Mouse (Mus musculus) liver, embryonic 14.5 days (tissue): ENCODE measurements around the gene Grik1. TPM values are rescaled to one million over a fixed set of nuclear protein-coding genes. Genes with fewer than 3 reads are reported as not detected.

Source experiments
- ATAC-seq: fragments of 200-750 bp; cut with Nextera tagmentation; 2 replicates; pipeline ENCODE4 v1.8.0; 2017; ENCODE audit warnings: moderate number of reproducible peaks, mild to moderate bottlenecking, moderate library complexity; ENCODE audit not compliant: insufficient read depth
- DNase-seq, 3 experiments: peaks; one replicate each; pipeline ENCODE4 v3.0.0-alpha.2; 2012 to 2013; ENCODE audit warnings: low read depth in 3 of 3, low spot score in 3 of 3
- H3K27ac ChIP-seq: fragments of 300-500 bp; sonication (generic); 2 replicates; pipeline ENCODE4 v1.5.1; 2014; ENCODE audit warnings: moderate library complexity, mild to moderate bottlenecking, control low read depth, inconsistent platforms
- H3K27me3 ChIP-seq: fragments of 300-500 bp; sonication (generic); 2 replicates; pipeline ENCODE4 v1.6.1; 2014; ENCODE audit warnings: mild to moderate bottlenecking, low read length, moderate library complexity; ENCODE audit not compliant: control insufficient read depth, insufficient read depth
- H3K36me3 ChIP-seq: fragments of 300-500 bp; sonication (generic); replicated peaks from 2 replicates; pipeline ENCODE4 v1.6.1; 2014; ENCODE audit warnings: low read depth; ENCODE audit not compliant: control insufficient read depth, insufficient read depth
- H3K4me1 ChIP-seq, 2 experiments: fragments of 200-500 bp in 1 of 2; fragments of 300-500 bp in 1 of 2; sonication (generic) in 1 of 2; replicated peaks; 2 replicates each; pipeline ENCODE4 v1.6.1; 2012 to 2014; ENCODE audit warnings: antibody characterized with exemption in 1 of 2, inconsistent platforms in 1 of 2, low read length in 1 of 2; ENCODE audit not compliant: control insufficient read depth in 2 of 2, insufficient read depth in 2 of 2
- H3K4me2 ChIP-seq: fragments of 300-500 bp; sonication (generic); 2 replicates; pipeline ENCODE4 v1.6.1; 2014; ENCODE audit warnings: low read depth, mild to moderate bottlenecking, control low read depth, moderate library complexity
- H3K4me3 ChIP-seq, 2 experiments: fragments of 200-500 bp in 1 of 2; fragments of 300-500 bp in 1 of 2; sonication (generic) in 1 of 2; 2 replicates each; pipeline ENCODE4 v1.5.1; 2012 to 2014; ENCODE audit warnings: low read depth in 2 of 2, low read length in 2 of 2, mild to moderate bottlenecking in 2 of 2, control low read depth in 1 of 2, inconsistent platforms in 1 of 2, moderate library complexity in 1 of 2; ENCODE audit not compliant: insufficient read depth in 1 of 2
- H3K9ac ChIP-seq: fragments of 300-500 bp; sonication (generic); replicated peaks from 2 replicates; pipeline ENCODE4 v1.6.1; 2014; ENCODE audit warnings: mild to moderate bottlenecking, control low read depth, moderate library complexity
- H3K9me3 ChIP-seq: fragments of 300-500 bp; sonication (generic); 2 replicates; pipeline ENCODE4 v1.6.1; 2016; ENCODE audit warnings: low read length, mixed read lengths; ENCODE audit not compliant: control insufficient read depth
- CTCF ChIP-seq: IDR thresholded peaks from 2 replicates; pipeline ENCODE4 v1.5.1; 2016; ENCODE audit warnings: antibody characterized with exemption, low read depth, control low read depth
- EP300 ChIP-seq: IDR thresholded peaks from 2 replicates; pipeline ENCODE4 v1.6.1; 2016; ENCODE audit warnings: antibody characterized with exemption, low read depth
- WGBS: fragments of 180-500 bp; shearing (Covaris S2); extraction: QIAGEN DNeasy Blood & Tissue Kit; methylation state at CpG from one replicate; pipeline ENCODE4 v1.1.7; 2014; ENCODE audit not compliant: insufficient replicate concordance; 5-methylcytosine and 5-hydroxymethylcytosine counted together
- polyA plus RNA-seq, 2 experiments: library from polyadenylated mRNA; depleted of rRNA in 1 of 2; stranded (reverse) in 1 of 2; unstranded in 1 of 2; fragments of >200 nt; fragmentation: Nextera tagmentation in 1 of 2; extraction: Ambion mirVana in 1 of 2; gene quantifications; 2 replicates each; pipeline versions ENCODE4 v1.2.1 to v1.2.3; 2012 to 2014

The Grik1 gene
- polyA plus RNA-seq, 2 experiments = 0.01 to 0.03 TPM

DNA sequence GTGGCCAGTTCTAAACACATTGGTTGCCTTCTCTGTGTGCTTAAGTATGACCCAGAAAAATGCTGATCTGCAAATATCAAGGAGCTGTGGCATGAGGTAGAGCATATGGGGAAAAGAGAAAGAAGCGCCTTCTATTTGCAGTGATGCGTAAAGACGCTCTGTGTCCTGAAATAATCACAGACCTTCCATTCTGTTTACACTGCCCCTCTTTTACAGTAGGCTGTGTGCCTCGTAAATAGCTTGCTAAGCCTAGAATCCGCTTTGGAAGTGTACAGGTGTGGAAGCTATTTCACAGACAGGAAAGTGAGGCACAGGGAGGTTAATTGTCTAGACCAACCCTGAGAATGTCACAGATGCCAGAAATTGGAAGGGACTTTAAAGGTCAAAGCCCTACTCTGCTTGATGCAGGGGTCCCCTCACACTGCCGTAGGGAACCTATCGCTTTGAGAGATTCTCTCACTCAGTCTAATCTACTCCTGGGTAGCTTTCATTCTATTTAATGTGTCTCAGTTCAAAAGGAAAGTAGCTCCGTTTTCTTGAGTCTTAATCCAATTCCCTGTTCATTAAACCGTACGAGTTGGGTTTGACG lies 251.5 kb downstream of the Grik1 start:
- Histone ChIP-seq H3K9ac (no peak overlapping the region), H3K9me3 (no peaks in the 10 kb centered on the region), H3K4me1 (no peaks in the 10 kb centered on the region), H3K4me2 (no peak overlapping the region), H3K27me3 (no peaks in the 10 kb centered on the region), H3K4me3 (no peak overlapping the region), H3K36me3 (no peaks in the 10 kb centered on the region), H3K27ac (no peak overlapping the region)
- WGBS = 67% methylated on average over 11 of the region's 11 CpGs
- ATAC-seq (no peak), DNase-seq (no peak)
- TF ChIP-seq EP300 (no peak), CTCF (no peak)

DNA sequence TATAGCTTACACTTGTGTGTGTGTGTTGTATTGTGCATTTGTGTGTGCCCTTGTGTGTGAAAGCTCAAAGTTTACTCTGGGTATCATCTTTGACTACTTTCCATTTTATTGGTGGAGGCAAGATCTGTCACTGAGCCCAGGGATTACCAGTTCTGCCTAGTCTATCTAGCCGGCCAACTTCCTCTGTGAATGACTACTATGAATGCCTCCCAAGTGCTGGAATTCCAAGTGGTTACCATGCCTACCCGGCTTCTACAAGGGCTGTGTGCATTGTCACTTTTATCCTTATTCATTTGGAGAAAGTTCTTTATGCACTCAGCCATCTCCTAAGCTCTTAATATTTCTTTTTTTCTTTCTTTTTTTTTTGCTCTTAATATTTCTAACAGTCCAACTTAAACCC lies 301.3 kb downstream of the Grik1 start:
- TF ChIP-seq CTCF (no peak), EP300 (no peak)
- no peak overlapping the region for H3K9ac ChIP-seq
- H3K4me1 ChIP-seq = no peaks in the 10 kb centered on the region
- H3K4me2 ChIP-seq = no peak overlapping the region
- ATAC-seq (no peak), DNase-seq (no peak)
- H3K27me3 ChIP-seq = no peaks in the 10 kb centered on the region
- 42% methylated on average over 2 of the region's 2 CpGs for WGBS
- H3K36me3 ChIP-seq = no peaks in the 10 kb centered on the region
- H3K27ac ChIP-seq = no peak overlapping the region
- H3K4me3 ChIP-seq = no peak overlapping the region
- no peaks in the 10 kb centered on the region for H3K9me3 ChIP-seq

DNA sequence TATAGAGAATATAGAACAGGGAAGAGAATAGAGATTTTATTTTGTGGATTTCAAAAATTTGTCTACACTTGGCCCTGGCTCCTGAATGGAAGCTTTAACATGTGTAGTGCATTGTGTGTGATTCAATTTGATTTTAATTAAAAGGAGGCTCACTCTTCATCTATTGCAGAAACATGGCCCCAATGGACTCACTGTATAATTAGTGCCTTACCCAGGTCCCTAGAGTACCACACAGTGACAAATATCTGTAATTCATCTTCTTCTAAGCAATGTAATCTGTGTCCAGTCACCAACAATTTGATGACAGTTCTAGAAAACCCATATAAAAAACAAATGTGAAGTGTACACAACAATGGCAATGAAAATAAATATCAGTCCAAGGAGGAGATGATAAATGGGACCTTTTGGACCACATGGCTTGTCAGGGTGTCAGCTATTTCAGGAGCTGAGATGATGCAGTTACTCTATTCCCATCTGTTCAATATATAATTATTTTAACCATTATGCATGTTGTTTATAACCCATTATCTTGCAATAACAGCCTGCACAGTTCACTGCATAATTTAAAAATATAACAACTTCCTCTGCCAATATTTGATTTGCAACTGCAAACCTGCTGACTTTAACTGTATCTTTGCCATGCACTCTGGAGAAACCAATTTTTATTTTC lies 305.7 kb downstream of the Grik1 start:
- H3K4me2 ChIP-seq = no peak overlapping the region
- no peak for DNase-seq
- no peaks in the 10 kb centered on the region for H3K4me1 ChIP-seq
- no peak overlapping the region for H3K27ac ChIP-seq
- H3K36me3 ChIP-seq = no peaks in the 10 kb centered on the region
- H3K4me3 ChIP-seq = no peak overlapping the region
- TF ChIP-seq CTCF = no peak
- TF ChIP-seq EP300 = no peak
- no peaks in the 10 kb centered on the region for H3K9me3 ChIP-seq
- no peak for ATAC-seq
- H3K9ac ChIP-seq = no peak overlapping the region
- H3K27me3 ChIP-seq = no peaks in the 10 kb centered on the region

DNA sequence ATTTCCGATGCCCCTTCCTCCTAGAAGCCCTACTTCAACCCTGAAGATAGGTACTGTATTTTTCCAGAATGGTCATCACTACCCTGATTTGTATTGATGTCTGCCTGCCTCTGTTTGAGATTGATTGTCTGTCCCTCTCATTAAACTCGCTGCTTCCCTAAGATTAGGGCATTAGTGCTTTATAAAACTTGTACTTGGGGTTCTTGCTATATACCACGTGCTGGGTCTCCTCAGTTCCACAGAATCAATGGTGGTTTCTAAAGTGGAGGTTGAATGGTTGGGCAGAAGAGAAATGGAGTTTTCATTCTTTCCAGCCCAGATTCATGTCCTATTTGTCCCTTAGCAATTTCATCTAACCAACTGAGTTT lies 316.0 kb downstream of the Grik1 start:
- Histone ChIP-seq H3K27me3 (no peaks in the 10 kb centered on the region), H3K4me2 (no peak overlapping the region), H3K9me3 (no peaks in the 10 kb centered on the region), H3K4me3 (no peak overlapping the region), H3K36me3 (no peaks in the 10 kb centered on the region), H3K9ac (no peak overlapping the region), H3K4me1 (no peaks in the 10 kb centered on the region), H3K27ac (no peak overlapping the region)
- DNase-seq (no peak), ATAC-seq (no peak)
- TF ChIP-seq CTCF (no peak), EP300 (no peak)
- WGBS = 44% methylated on average over 3 of the region's 3 CpGs

DNA sequence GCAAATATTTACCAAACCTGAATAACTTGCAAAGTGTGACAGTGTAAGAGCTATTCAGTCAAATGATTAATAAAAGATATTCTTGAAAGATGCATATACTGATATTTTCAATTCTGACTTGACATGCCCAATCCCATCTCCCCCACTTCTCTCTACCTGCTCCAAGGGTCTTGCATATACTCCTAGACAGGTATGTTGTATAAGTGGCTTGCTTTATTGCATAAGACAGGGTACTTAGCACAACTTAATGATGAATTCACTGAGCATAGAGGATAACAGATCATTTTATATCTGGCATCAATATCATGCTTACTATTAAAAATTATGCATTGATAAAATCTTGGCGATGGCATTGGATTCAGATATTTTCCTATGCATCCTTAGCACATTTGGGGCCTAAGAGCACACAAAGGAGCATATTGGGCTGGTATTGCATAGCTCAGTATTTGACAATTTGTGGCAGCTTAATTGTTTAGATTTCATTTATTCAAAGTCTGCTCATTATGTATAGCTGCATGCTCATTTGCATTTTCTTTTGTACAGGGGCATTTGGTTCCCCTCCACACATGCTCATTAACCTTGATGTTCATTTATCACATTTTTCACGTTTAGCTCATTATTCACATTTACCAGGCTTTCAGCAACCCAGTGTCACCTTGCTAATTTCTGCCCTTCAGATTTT lies 316.5 kb downstream of the Grik1 start:
- ATAC-seq (no peak), DNase-seq (no peak)
- H3K4me3 ChIP-seq = no peak overlapping the region
- no peak overlapping the region for H3K27ac ChIP-seq
- H3K36me3 ChIP-seq = no peaks in the 10 kb centered on the region
- no peaks in the 10 kb centered on the region for H3K9me3 ChIP-seq
- no peaks in the 10 kb centered on the region for H3K4me1 ChIP-seq
- 37% methylated on average over 2 of the region's 2 CpGs for WGBS
- no peak for TF ChIP-seq EP300
- no peak for TF ChIP-seq CTCF
- no peak overlapping the region for H3K4me2 ChIP-seq
- no peak overlapping the region for H3K9ac ChIP-seq
- no peaks in the 10 kb centered on the region for H3K27me3 ChIP-seq
